Mouse (Mus musculus) B cell, adult (primary cell): ENCODE data around the gene Mrps14. TPM values are rescaled to one million over a fixed set of nuclear protein-coding genes. Genes with fewer than 3 reads are reported as not detected.

Experiments used
- total RNA-seq: library from RNA; stranded (reverse); gene quantifications from 4 replicates; pipeline ENCODE4 v1.2.4, GENCODE M21; 2023; ENCODE audit not compliant: inconsistent age

Gene Mrps14
- 36.7 to 41.7 TPM (median 39.7 TPM) in 4 replicates for total RNA-seq

DNA sequence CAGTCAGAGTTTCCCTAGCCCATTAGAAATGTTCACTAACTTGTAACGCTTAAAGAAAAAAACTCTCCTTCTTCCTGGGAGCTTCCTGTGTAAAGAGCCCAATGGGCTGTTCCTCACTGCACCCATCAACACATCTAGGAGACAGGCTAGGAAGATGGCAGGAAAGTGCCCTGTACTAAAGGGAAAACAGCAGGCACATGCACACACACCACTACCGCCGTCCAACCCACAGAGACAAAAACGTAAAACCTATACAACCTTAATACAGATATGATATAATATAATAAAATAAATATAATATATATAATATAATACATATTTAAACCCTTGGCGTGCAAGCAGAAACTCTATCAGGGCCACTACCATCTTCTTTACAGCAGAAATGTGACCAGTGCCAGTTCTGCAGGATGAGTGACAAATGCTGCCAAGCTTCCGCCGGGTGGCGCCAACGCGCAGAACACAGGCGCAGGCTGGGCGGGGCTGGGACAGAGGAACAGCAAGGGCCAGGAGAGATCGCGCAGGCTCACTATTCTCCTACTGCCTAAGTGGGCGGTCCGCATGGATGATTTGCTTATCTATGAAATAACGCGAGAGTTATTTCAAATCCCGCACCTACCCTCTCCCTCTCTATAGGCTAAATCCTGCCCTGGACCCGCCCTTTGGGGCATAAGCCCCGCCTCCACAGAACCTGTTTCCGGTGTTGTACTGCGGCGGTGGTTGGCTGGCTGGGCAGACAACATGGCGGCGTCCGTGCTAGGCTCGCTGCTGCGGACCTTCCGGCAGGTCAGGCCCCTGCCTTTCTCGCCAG is at the start of gene Mrps14:
Gene Mrps14 (plus strand): TSS at position 687 of the 808 bp plus-strand sequence.

DNA sequence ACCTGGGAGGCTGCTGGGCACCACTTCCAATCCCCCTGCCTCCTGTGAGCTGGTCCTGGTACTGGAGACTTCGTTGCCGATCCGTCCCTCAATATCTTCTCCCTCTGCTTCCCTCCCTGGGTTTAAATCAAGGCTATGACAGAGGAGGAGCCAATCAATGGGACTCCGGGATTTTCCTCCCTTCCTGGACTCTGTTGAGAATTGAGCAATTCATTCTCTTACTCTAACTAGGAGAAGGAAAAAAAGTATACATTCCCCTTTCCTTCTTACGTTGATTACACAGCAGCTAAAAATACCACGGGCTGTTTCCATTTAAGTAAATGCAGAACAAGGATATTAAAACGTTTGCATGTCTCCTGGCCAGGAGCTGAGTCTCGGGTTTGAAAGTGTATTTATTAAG is 41.5 kb upstream of the Mrps14 start, which contains the start of gene Tnn:
Gene Tnn (minus strand): TSS at position 101 of the 400 bp plus-strand sequence.

DNA sequence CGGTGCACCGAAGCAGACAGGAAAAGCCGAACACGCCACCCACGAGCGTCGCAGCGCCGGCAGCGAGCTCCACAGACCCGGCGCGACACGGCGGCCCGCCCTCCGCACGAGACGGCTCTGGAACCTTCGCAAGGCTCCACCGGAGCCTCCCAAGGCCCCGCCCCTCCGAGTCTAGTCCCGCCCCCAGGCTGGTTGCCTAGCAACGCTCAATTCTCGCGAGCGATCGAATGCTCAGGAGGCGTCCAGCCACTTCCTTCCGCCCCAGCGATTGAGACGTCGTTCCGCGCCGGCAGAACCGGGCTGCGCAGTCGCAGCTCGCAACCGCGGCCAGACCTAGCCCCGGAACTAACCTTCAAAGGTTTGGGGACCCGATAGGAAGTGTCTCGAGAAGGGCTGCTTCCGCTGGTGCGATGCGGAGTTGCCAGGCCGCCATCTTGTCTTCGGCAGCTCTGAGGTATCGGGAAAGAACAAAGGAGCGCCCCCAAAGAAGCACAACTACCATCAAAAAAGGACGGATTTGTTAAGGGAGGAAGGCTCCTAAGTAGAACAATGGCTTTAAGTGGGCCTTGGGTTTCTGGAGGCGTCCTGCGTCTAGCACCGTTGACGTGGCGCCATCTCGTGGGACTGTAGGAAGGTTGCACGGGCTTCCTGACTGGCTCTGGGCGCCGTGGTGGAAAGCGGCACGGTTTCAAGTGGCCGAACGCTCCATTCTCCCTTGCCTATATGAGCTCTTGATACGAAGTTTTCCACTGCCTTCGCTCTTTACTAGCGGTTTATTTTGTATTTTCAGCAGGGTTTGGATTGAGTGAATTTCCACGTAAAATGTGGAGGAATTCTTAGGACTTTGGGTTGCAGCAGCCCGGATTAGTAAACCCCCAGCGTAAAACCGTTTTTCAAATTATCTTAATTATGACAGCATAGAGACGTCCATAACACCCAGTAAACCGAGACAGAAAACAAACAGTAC is 18.0 kb downstream of the Mrps14 start, which contains the start of gene Cacybp:
Gene Cacybp (minus strand): TSS at position 173 of the 967 bp plus-strand sequence.

Other genes starting within 250 kb of the Mrps14 start
- gene 4930523C07Rik, start 150.8 kb upstream of the Mrps14 start, total RNA-seq: 363 to 472 TPM (median 452 TPM) in 4 replicates
- not detected in 4 replicates for gene Tnn, start 41.6 kb upstream of the Mrps14 start, total RNA-seq
- 49.0 to 63.4 TPM (median 55.6 TPM) in 4 replicates for gene Cacybp, start 17.7 kb downstream of the Mrps14 start, total RNA-seq